Mouse (Mus musculus) ES-Bruce4 (cell line): ENCODE measurements around the gene Tlnrd1.

Experiments
- CTCF ChIP-seq: IDR thresholded peaks from one replicate; pipeline ENCODE4 v1.8.1; 2011; ENCODE audit warnings: low read depth, low read length
- EP300 ChIP-seq: IDR thresholded peaks from 2 replicates; pipeline ENCODE4 v1.6.1; 2011; ENCODE audit warnings: low read depth, low read length; ENCODE audit not compliant: insufficient read depth

GRCm38 (mm10) chr7:83884021-83884658 lies at the start of gene Tlnrd1, which contains the start of gene Mesd:
- no peak for TF ChIP-seq CTCF
- 0 out of 2 replicates have a peak, but pooled peaks have one; percentile 19 for TF ChIP-seq EP300
